In the genomic region with DNA sequence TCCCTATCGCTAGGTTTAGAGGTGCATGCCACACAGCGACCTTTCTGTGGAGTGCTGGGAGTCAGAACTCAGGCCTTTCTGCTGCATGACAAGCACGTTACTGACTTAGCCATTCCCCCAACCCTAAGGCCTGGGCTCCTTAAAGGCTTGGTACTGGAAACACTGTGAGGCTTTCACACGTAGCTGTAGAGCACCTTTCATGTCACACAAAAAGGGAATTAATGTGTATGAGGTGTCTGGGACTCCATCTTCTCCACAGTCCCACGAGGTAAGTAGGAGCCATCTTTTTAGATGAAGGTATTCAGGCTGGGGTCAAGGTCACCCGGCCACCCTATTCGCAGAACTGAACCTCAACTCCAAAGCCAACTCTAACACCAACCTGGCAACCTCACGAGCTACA, we compare ENCODE assay signal across 22 mouse cellular contexts. TPM values are rescaled to one million over a fixed set of nuclear protein-coding genes. Genes with fewer than 3 reads are reported as not detected.
DNase-seq lines count a peak whose midpoint lies in the region; ATAC-seq and TF ChIP-seq lines count a peak whose summit lies in the region.
"Had no signal": no experiment of that assay in that cellular context is flagged by ENCODE, and none has a peak within 500 bp of the region (broad histone marks: within the 10 kb centered on the region; RNA-seq: fewer than 3 reads in every experiment).

No protein-coding gene starts in this region.

- H3K27me3 ChIP-seq in heart, embryonic 10.5 days (ENCODE audit: insufficient read depth, poor library complexity, severe bottlenecking): peaks cover 38% of the 10 kb centered on the region
- H3K27me3 ChIP-seq in kidney, embryonic 16.5 days (ENCODE audit: insufficient read depth, low read length): peaks cover 12% of the 10 kb centered on the region
- no peaks in the 10 kb centered on the region for H3K27me3 ChIP-seq in kidney, adult 2 months (replicated peaks; ENCODE audit: control insufficient read depth, insufficient read depth, low read length)
- H3K27me3 ChIP-seq in lung, postnatal 0 days (replicated peaks; ENCODE audit: insufficient read depth, low read length): no peaks in the 10 kb centered on the region

- H3K9me3 ChIP-seq in heart, embryonic 10.5 days: no peaks in the 10 kb centered on the region
- H3K9me3 ChIP-seq in kidney, embryonic 16.5 days (ENCODE audit: low read length): no peaks in the 10 kb centered on the region
- no peaks in the 10 kb centered on the region for H3K9me3 ChIP-seq in lung, postnatal 0 days (ENCODE audit: low read length)
- H3K9me3 ChIP-seq: megakaryocyte, embryonic 14.5 days had no signal

- no peaks in the 10 kb centered on the region for H3K36me3 ChIP-seq in heart, embryonic 10.5 days
- H3K36me3 ChIP-seq in kidney, embryonic 16.5 days (ENCODE audit: insufficient read depth, low read length): no peaks in the 10 kb centered on the region
- no peaks in the 10 kb centered on the region for H3K36me3 ChIP-seq in kidney, adult 2 months (ENCODE audit: control insufficient read depth, insufficient read depth, low read length)
- H3K36me3 ChIP-seq in lung, postnatal 0 days (ENCODE audit: insufficient read depth, low read length): no peaks in the 10 kb centered on the region

- TF ChIP-seq POLR2A in kidney, adult 2 months (IDR thresholded peaks at IDR 0.05; ENCODE audit: low read depth, low read length): no peak

- DNase-seq in heart, embryonic 10.5 days (ENCODE audit: low spot score): no peak
- no peak for DNase-seq in heart, adult 8-10 months (ENCODE audit: low spot score)
- DNase-seq in kidney, adult 2 months: no peak
- DNase-seq in lung, postnatal 0 days (ENCODE audit: low spot score): no peak
- DNase-seq in lung, postnatal 14 days: no peak
- DNase-seq in ovary, postnatal 36 days (ENCODE audit: low spot score): no peak
- DNase-seq: adrenal gland, postnatal 25 days; B cell, adult 2 months; cerebellum, adult 11 months; cerebellum, postnatal 14 days; embryo, embryonic 11 days; lung, postnatal 10 days; midbrain, embryonic 14.5 days; thymus, adult 2 months had no signal

- peaks cover 26% of the 10 kb centered on the region for H3K4me1 ChIP-seq in heart, embryonic 10.5 days
- peaks cover 38% of the 10 kb centered on the region for H3K4me1 ChIP-seq in kidney, embryonic 16.5 days (ENCODE audit: insufficient read depth, low read length)
- peaks cover 6% of the 10 kb centered on the region; the same call in 1 of the 2 replicates for H3K4me1 ChIP-seq in kidney, adult 2 months (ENCODE audit: control insufficient read depth, insufficient read depth, low read length)
- peaks cover 9% of the 10 kb centered on the region; the same call in 1 of the 2 replicates for H3K4me1 ChIP-seq in lung, postnatal 0 days (ENCODE audit: insufficient read depth, low read depth, low read length)

- peak overlapping the region; percentile 72; the same call in 1 of the 2 replicates for H3K27ac ChIP-seq in heart, embryonic 10.5 days
- H3K27ac ChIP-seq in kidney, embryonic 16.5 days (ENCODE audit: low read length): peak overlapping the region; percentile 86; the same call in 1 of the 2 replicates
- no peak overlapping the region; the same call in 1 of the 2 replicates for H3K27ac ChIP-seq in kidney, adult 2 months (ENCODE audit: insufficient read depth, low read depth, low read length)
- peak overlapping the region; percentile 62 for H3K27ac ChIP-seq in lung, postnatal 0 days (ENCODE audit: low read length)

- no peak overlapping the region for H3K9ac ChIP-seq in kidney, embryonic 16.5 days (replicated peaks; ENCODE audit: low read length)
- H3K9ac ChIP-seq in lung, postnatal 0 days (replicated peaks; ENCODE audit: low read depth): no peak overlapping the region

- no peak overlapping the region for H3K4me3 ChIP-seq in heart, embryonic 10.5 days
- no peak overlapping the region for H3K4me3 ChIP-seq in kidney, embryonic 16.5 days (ENCODE audit: low read length)
- H3K4me3 ChIP-seq in kidney, adult 2 months (ENCODE audit: insufficient read depth, low read depth, low read length): no peak overlapping the region
- no peak overlapping the region for H3K4me3 ChIP-seq in lung, postnatal 0 days (ENCODE audit: low read depth, low read length)
- H3K4me3 ChIP-seq: myocyte had no signal

- no peak for TF ChIP-seq EP300 in lung, postnatal 0 days (IDR thresholded peaks at IDR 0.05)

- no peak for ATAC-seq in kidney, embryonic 16.5 days (ENCODE audit: low FRiP score, low TSS enrichment)
- ATAC-seq in lung, postnatal 0 days: no peak

- TF ChIP-seq CTCF in kidney, adult 2 months (conservative IDR thresholded peaks at IDR 0.05; ENCODE audit: insufficient read depth, insufficient read length, low read depth, low read length): no peak
- no peak for TF ChIP-seq CTCF in lung, postnatal 0 days (IDR thresholded peaks at IDR 0.05)

- H3K4me2 ChIP-seq in kidney, embryonic 16.5 days (replicated peaks; ENCODE audit: low read depth, low read length): no peak overlapping the region
- H3K4me2 ChIP-seq in lung, postnatal 0 days (replicated peaks; ENCODE audit: low read depth, low read length): no peak overlapping the region
- H3K4me2 ChIP-seq: liver, embryonic 11.5 days had no signal

- 82% methylated on average over 8 of the region's 8 CpGs for WGBS in heart, embryonic 10.5 days
- 85% methylated on average over 8 of the region's 8 CpGs for WGBS in kidney, embryonic 16.5 days
- 88% methylated on average over 8 of the region's 8 CpGs for WGBS in kidney, adult 2 months
- 70% methylated on average over 8 of the region's 8 CpGs for WGBS in lung, postnatal 0 days

RNA-seq across cellular contexts. Expression of a gene that starts 7.2 kb away (rescaled TPM):
- polyA plus RNA-seq in heart, embryonic 10.5 days (2016; fragmentation: Nextera tagmentation; extraction: Ambion mirVana): 4.8 and 7.3 TPM in 2 replicates
- 10 to 100 TPM in 3 of 4 experiments, 1 to 10 TPM in 1; 7.7 to 17.3 (median 12.2) TPM for total RNA-seq in heart, adult 8-10 months (2022)
- polyA plus RNA-seq in kidney, embryonic 16.5 days (2015; fragmentation: Nextera tagmentation; extraction: Ambion mirVana): 15.3 and 17.9 TPM in 2 replicates
- 22.1 and 24.7 TPM in 2 replicates for polyA plus RNA-seq in kidney, adult 2 months (2012; rRNA removed)
- polyA plus RNA-seq in lung, postnatal 0 days (2015; fragmentation: Nextera tagmentation; extraction: Ambion mirVana): 5.7 and 6.4 TPM in 2 replicates
- total RNA-seq: granulocyte monocyte progenitor cell, adult 5-6 weeks had no signal

RNA-seq across cellular contexts. Expression of a gene that starts 41.6 kb away (rescaled TPM):
- not detected in 2 replicates for polyA plus RNA-seq in heart, embryonic 10.5 days (2016; fragmentation: Nextera tagmentation; extraction: Ambion mirVana)
- total RNA-seq in heart, adult 8-10 months (2022): under 1 TPM in 3 of 4 experiments, not detected in 1; 0.12 to 0.20 (median 0.16) TPM
- 0.09 TPM in 1 of 2 replicates, not detected in the other for polyA plus RNA-seq in kidney, embryonic 16.5 days (2015; fragmentation: Nextera tagmentation; extraction: Ambion mirVana)
- not detected in 2 replicates for polyA plus RNA-seq in kidney, adult 2 months (2012; rRNA removed)
- not detected in 2 replicates for polyA plus RNA-seq in lung, postnatal 0 days (2015; fragmentation: Nextera tagmentation; extraction: Ambion mirVana)
- total RNA-seq: adrenal gland, postnatal 25 days; granulocyte monocyte progenitor cell, adult 5-6 weeks; left cerebral cortex, adult 18-20 months had no signal
- polyA plus RNA-seq: forebrain, embryonic 11.5 days; hindbrain, embryonic 11.5 days; liver, embryonic 11.5 days; midbrain, embryonic 14.5 days; myocyte had no signal
